Mouse (Mus musculus) 3134 (cell line): Measurements from ENCODE around the gene Pnpla1.

Experiments used
- DNase-seq: peaks from one replicate; pipeline ENCODE4 v3.0.0-alpha.2; 2011; ENCODE audit warnings: low spot score; ENCODE audit not compliant: insufficient read length; ENCODE audit errors: extremely low read depth

Pnpla1 gene

DNA sequence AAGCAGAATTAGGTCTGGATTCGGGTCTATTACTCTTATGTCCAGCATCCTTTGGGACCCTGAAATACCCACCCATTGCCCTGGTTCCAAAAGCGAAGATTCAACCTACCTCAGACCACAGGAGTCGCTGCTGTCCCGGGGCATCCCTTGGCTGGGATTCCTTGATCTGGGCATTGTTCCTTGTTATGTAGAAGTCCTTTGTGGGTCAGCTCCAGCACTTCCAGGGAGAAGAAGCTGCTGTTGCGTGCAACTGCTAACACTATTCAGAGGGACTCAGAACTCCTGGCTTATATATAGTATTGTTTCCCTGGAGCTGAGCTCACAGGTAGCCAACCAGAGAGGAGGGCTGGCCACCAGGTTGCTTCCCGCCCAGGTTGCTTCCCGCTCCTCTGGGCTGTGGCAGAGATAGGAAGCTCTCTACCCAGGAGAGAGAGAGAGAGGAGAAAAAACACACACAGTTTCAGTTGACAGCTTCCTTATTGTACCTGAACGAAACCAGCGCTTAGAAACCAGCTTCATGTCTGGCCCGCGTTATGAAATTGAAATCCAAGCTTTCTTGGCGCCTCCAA, 56.9 kb downstream of the Pnpla1 start, which contains the start of gene 4930539E08Rik:
Gene 4930539E08Rik (minus strand): TSS at position 265 of the 569 bp plus-strand sequence.
- DNase-seq = no peak

DNA sequence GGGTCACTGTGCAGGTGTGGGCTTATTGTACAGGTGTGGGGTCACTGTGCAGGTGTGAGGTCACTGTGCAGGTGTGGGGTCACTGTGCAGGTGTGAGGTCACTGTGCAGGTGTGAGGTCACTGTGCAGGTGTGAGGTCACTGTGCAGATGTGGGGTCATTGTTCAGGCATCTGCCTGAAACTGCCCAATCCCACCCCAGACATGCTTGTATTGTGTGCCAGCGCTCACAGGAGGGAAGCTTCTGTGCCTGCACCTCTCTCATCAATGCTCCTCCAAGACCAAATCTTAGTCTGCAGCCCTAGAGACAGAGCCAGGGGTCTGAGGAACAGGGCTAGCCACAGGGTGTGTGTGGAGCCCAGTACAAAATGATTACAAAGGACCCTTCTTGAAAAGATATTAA, 58.3 kb downstream of the Pnpla1 start:
- no peak for DNase-seq

DNA sequence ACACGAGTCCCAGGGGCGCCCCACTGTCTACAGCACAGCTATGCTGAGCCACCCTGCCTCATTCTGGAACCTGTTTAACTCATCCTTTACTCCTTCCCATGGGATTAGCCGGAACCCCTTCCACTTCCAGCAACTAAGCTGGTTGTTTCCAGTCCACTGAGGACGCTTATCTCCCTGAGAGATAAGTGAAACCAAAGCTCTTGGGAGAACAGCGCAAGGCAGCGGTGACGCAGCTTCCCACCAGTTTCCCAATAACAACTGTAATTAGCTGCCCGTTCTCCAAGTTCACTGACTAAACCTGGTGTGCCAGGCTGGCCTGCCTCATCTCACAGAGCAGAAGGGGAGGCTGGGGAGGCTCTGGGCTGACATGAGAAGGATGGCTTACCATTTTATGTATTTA, 62.9 kb downstream of the Pnpla1 start:
- DNase-seq = no peak

DNA sequence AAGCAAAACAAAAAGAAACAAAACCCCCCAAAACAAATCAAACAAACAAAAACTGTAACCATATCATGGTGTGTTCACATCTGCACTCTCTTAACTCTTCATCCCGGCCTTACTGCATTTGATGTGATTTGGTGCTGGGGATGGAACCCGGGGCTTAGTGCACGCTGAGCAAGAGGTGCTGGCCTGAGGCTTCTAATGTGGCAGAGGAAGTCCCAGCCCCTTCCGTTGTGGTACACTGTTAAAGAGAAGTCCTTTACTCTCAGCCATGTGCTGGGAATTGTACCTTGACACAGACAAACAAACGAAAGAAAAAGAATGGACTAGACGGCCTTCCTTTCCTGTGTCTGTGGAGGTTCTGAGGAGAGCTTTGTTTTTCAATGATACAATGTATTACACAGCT, 63.9 kb downstream of the Pnpla1 start:
- DNase-seq = no peak

DNA sequence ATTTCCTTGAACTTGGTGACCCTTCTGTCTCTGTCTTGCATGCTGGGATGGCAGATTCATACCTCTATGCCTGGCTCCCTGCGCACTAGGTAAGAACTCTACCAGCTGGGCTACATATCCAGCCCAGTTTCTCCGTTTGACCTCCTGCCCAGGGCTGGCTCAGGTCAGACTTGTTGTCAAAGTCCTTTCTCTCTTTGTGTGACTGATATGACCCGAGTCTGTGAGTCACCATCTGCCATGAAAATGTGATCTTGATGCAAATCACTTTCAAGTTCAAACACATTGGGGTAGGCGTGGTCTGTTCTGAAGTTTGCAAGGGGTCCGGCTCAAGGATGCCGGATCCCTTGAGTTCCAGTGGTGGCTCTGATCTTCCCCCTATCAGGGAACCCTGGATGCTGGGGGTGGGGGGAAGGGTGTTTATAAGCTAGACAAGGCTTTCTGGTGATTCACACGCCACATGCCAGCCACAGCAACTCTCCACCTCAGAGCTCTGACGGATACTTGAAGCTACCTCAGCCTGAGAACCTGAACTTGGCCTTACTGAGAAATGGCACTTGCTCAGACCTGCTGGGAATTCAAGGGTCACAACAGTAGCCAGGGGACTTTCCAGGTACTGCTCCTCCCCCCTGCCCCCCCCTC, 66.9 kb downstream of the Pnpla1 start:
- DNase-seq = peak; percentile 42

DNA sequence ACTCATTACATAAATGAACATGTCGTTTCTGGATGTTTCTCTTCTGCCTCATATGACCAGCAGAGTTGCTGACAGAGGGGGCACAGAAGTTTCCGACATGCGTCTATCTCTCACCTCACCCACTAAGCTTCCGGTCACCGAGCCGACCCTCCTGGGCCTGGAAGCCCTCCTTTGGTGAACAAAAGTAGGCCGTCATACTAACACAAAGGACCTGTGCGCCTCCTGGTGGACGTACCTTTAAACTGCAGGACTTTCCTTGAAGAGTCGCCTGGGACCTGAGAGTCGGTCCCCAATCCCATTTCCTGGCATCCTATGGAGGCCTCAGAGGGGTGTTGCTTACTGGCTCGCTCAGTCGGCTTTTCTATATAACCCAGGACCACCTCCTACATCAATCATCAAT, 68.2 kb downstream of the Pnpla1 start:
- DNase-seq = peak; percentile 45

DNA sequence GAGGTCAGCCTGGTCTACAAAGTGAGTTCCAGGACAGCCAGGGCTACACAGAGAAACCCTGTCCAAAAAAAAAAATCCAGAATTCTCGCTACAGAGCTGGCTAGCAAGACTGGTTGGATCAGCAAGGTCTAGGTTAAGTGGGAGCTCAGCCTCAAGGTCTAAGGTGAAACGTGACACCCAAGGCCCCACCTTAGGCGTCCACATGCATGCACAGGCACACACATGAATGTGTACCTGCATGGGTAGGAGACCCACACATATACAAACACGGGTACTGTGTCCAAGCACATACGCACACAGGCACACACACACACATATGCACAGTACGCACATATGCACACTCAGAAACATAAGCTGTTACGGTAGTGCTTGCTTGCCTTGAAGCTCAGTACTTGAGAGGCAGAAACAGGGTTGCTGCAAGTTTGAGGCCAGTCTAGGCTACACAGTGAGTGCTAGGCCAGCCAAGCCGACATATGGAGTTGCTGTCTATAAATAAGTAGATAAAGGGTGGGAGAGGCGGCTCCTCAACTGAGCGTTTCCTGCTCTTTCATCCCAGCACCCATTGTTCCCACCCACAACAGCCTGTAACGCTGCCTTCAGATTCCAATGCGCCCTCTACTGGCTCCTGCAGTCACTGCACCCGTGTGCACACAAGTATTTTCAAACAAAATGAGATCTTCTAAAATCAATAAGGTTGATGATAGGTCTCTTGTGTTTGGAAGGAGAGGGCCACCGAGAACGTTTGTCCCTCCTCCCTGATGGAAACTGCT, 68.8 kb downstream of the Pnpla1 start:
- DNase-seq = no peak

DNA sequence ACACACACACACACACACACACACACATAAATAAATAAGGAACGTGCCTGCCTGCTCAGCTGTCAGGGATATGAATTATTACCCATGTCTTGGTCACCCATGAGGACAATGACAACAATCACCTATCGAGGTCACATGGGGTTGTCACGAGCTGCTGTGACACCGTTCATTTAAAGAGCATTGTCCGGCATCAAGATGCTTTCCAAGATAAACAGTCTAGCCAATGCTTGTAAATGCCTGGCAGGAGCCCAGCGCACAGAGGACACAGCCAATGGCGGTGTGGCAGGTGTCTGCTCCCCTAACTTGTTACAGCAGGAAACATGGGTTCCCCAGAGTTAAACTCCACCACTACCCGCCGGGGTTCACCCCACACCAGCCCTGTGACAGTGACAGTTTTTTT, 69.8 kb downstream of the Pnpla1 start:
- no peak for DNase-seq

DNA sequence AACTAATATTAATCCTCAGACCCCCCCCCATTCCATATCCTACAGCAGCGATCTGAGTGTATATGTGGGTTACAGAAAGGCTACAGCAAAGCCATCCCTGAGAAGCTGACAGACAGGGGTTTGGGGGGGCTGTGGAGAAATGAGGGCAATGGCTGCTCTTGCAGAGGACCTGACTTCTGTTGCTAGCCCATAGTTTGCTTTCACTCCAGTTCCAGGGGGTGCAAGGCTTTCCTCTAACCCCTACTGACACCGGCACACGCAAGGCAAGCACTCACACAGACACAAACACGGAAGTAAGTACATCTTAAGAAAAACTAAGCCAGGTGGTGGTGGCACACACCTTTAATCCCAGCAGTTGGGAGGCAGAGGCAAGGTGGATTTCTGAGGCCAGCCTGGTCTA, 71.2 kb downstream of the Pnpla1 start:
- no peak for DNase-seq

DNA sequence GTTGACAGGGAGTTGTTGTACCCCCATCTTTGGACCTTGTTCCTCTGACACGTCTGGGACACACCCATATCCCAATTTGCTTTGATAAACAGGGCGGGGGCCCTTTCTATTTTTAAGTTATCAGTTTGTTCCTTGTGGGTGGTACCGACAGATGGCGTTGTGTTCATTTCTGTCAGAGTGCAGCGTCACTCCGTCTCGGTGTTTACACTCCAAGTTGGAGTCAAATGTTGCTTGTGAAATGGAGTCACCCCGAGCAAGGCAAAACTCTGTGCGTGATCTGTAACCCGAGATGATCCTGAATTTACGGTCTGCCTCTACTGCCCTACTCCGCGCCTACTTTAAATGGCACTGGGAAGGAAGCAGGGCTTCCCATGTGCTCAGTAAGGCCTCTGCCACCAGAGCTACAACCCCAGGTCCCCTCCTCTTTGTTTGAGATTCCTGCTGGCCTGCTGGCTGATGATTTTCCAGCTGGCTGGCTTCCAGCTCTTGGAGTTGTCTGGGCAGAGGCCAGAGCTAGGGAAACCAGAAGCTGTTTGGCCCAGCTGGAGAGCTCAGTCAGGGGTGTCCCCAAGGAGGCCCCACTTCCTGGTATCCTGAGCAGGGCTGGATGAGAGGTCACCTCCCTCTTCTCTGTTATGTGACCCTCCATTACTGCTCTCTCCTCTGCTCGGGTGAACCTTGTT, 72.3 kb downstream of the Pnpla1 start:
- DNase-seq = peak; percentile 54

DNA sequence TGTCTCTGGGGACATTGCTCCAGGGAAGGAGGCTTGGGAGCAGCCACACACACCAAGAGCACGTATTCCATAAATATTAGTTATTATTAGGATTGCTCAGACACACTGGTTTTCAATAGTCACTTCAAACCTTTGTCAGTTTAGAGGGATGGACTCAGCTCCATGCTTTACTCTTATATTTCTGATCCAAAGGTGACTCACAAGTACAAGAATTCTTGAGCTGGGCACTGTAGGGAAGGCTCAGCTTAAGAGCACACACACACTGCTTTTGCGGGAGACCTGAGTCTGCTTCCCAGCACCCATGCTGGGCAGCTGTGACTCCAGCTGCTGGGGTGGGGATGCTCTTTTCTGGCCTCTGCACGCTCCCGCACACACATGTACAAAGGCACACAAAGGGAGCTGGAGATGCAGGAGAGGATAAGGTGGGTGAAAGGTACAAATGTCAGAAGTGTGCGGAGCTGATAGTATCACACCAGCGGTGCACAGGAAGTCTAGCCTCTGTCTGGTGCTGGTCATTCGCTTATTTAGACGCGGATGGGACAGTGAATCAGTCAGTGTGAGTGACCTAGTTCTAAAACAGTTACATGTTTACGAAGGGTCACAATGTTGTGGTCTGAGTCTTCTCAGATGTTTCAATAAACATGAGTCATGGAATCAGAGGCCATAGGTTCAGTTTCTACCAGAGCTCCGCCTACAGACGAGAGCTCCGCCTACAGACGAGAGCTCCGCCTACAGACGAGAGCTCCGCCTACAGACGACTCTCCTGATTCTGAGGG, 73.4 kb downstream of the Pnpla1 start:
- peak; percentile 34 for DNase-seq

DNA sequence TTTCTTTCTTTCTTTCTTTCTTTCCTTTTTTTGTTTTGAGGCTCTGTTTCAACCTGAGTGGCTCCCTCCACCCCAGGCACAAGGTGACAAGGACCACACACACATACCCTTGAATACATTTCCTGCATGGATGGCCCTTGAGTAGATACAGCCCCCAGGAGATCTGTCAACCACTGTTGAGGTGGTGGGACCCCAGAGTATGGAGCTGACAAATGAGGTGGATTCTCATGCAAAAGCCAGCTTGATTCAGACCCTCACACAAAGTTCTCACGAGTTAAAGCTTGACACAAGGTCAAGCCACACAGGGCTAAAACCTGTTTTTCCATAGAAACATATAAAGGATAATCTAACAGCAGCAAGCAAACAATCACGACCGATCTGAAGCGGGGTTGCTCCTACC, 74.1 kb downstream of the Pnpla1 start:
- no peak for DNase-seq

DNA sequence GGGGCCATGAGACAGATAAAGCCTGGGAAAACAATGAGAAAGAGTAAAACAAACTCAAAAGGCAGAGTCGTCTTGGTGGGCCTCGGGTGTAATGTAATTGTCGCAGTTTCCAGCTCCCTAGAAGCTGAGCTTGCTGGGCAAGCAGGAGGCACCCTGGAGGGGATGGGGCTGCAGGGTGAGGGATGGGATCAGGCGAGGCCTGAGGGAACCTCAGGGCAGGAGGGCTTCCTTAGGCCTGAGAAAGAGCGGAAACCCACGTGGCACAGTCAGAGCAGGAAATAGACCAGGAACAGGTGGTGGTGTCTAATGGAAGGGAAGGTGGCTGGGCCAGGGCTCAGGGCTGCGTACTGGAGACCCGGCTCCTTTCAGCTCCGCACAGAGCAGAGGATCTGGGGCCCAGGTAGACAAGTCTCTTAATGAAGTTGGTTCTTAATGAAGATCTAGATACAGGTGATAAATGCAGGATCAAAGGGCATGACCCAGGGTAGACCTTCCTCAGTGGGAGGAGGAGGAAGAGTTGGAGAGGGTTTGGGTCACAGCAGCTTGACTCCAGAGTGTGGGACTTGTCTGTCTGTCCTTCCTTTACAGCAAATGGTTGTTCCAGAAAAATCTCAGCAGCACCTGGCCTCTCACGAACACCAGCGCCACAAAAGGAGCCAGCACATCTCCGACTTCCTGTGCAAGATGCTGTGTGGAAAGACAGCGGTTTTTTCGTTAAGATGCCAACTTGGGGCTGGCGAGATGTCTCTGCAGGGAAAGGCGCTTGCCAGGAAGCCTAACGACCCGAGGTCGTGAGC, 76.1 kb downstream of the Pnpla1 start:
- no peak for DNase-seq

DNA sequence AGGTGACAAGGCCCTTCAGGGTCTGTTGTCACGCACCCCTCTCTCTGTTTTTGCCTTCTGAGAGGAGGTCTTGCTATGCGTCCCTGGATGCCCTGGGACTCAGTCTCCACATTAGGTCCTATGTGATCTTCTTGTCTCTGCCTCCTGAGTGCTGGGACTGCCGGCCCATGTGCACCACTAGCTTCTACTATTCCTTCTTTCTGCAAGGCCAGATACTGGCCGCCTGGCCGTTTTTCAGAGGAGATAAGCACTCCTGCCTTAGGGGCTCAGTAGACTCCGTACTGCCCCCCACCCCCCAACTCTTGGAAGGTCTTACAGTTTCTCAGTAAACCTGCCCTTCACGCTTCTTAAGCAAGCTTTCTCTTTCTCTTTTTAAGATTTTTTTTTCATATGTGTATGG, 77.9 kb downstream of the Pnpla1 start:
- DNase-seq = no peak

DNA sequence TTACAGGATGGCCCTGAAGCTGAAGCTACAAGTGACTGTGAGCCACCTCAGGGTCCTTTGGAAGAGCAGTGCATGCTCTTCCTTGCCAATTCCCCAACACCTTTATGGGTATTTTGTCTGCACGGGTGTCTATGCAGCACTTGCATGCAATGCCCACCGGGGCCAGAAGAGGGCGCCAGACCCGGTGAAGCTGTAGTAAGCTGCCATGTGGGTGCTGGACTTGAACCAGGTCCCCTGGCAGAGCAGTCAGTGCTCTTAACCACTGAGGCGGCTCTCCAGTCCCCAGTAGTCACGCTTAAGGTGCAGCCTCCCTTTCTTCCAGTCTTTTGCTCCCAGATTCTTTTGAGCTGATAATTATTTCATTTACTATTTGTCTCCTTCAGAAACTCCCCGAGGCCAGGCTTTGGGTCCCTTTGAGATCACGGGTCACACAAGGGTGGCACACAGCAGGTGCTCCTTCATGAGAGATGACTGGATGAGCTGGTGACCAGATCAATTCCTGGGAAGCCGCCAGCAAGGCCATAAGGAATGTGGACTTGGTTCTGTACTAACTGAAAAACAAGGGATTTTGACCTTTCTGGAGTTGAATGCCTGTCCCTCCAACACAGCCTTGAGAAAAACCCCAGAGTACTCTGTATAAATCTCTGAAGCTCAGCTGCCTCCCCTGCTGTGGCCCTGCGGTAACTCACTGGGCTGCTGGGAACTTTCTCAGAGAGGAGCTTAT, 78.6 kb downstream of the Pnpla1 start:
- no peak for DNase-seq
